Mouse (Mus musculus) Muller cell, postnatal 12 days (primary cell): Measurements from ENCODE around the gene Mrpl40.

Source experiments
- DNase-seq: peaks from one replicate; pipeline ENCODE4 v3.0.0-alpha.2; 2015; ENCODE audit errors: inconsistent ontology term

Gene Mrpl40

DNA sequence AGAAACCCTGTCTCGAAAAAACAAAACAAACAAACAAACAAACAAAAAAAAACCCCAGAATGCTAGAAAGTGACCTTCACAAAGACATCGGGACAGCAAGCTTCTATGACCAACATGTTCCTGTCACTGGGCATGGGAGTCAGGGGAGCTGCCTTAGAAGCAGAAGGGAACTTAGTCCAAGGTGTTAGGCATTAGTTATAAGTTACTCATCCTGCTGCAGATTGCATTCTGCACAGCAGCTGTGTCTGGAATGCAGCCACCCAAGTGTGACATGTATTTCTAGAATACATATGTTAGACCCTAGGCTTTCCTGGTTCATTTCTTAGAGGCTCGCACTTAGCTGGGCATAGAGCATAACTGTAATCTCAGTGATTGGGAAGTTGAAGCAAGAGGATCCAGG, 48.0 kb downstream of the Mrpl40 start:
- DNase-seq, result no peak

DNA sequence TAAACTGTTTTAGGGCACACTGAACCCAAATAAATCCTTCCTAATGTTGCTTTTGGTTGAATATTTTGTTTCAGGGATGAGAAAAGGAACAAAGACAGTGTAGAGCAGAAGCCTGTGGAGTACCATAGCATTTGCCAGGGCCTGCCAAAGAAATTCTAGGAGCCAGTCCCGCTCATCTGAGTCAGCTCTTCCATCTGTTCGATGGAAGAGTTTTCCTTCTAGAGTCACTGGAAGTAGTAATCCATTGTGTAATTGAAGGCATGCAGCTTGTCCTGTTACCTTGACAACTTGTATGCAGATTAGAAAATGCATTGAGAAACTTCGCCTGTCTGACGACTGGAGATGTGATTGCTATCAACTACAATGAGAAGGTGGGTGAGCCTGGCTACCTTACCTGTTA, 53.7 kb downstream of the Mrpl40 start:
- no peak for DNase-seq

DNA sequence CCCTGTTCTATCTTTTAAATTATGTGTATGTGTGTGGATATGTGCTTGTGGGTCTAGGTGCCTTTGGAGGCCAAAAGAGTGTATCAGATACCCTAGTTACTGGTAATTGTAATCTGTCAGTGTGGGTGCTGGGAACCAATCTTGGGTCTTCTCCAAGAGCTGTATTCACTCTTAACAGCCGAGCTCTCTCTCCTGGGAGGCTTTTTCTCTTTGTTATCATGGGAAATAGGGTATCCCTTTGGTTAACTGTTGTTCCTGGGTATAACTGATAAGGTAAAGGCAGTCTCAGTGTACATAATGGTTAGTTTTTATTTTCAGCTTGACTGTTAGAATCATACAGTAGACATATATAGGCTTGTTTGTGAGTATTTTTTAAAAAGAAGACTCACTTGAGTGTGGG, 54.3 kb downstream of the Mrpl40 start:
- no peak for DNase-seq
